Mouse (Mus musculus) T-helper 1 cell (primary cell): ENCODE data around the gene Ak5.

Source experiments
- in situ Hi-C: fragments of 300-600 bp; cut with MboI, MseI; formaldehyde crosslinking; loops from one replicate; pipeline ENCODE4 v1.15.1; 2025; ENCODE audit warnings: high pct_unique_total_duplicates

Ak5 gene

DNA sequence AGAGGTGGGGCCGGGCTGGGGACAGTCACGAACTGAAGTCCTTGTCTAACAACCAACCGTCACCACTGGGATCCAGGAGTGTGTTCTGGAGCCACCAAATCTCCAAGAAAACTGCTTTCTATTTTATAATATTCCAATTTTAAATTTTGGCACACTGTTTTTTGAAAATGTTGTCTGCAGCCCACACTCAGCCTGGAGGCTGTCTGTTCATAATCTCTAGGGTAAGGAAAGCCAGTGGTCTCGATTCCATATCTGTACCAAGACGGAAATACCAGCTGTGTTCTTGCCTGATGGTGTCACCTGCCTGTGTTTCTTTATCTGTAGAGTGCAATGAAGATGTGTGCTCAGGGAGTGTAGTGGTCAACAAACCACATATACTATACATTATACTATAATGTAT lies 23.6 kb downstream of the Ak5 start:
- in situ Hi-C loops = no loop called here

GRCm38 (mm10) chr3:152625061-152625820 lies 42.9 kb downstream of the Ak5 start:
- in situ Hi-C loops = no loop called here

DNA sequence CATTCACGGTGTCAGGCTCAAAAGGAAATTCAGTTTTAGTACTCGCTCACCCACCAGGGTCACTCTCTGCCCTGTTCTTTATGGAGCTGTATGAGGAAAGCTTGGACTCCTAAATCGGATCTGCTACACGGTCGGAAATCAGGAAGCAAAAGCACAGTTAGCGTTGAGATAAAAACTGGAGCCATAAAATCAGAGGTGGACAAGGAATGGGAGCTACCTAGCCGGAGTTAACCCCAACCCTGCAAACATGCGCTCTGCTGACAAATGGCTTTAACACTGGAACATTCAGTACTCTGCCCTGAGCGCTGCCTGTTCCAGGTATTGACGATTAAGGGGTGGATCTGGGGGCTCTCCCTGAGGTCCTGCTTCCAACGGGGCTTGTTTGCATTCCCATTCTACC lies 47.6 kb downstream of the Ak5 start:
- in situ Hi-C loops = no loop called here

DNA sequence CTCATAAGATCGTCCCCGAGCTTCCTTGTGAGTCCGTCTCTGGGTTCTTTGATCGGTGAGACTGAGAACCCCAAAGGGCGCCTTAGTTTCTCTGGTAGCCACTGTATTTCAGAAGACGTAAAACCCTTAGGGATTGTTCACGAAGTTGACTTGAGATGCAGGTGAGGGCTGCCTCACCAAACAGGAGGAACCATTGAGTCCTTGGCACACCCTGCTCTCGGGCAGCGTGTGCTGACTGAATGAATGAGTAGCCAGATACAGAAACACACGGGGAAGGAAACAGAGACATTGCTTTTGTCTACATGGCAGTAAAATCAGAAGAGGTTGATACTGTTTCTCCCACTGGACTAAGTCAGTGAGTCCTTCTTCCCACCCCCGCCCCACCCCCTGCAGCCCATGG lies 48.1 kb downstream of the Ak5 start:
- in situ Hi-C loops = no loop called here

DNA sequence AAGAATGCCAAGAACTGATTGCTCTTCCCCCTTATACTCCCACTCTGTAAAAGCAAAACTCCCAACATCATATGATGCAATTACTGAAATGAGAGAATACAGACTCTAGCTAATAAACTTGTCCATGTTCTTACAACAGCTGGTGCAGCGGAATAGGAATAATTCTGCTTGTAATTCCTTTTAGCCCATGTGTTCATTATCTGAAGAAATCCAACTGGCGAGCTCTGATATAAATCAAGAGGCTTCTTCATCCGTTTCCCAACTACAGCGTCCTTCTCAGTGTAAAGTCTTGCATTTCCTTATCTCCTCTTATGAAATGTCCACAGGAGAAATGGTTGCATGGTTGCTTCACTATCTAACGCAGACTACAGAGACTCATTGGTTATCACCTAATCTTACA lies 59.1 kb downstream of the Ak5 start:
- in situ Hi-C loops = no loop called here

GRCm38 (mm10) chr3:152605849-152606248 lies 62.3 kb downstream of the Ak5 start:
- in situ Hi-C loops = no loop called here

DNA sequence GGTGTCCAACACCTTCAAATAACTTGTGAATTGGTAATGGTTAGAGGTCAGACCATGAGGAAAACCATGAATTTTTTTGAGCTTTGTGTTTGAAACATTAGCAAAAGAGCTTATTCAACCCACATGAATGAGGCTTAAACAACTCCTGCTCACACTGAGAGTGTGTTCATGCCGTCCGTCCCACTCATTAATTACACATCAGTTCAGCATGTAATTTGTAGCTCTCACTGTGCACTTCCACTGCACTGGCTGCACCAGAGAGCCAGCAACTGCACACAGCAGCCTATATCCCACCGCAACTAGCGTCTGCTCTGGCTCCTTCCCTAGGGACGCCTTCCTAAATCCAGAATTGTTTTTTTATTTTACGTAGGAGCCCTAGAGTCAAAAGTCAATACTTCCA lies 68.5 kb downstream of the Ak5 start:
- in situ Hi-C loops = no loop called here

DNA sequence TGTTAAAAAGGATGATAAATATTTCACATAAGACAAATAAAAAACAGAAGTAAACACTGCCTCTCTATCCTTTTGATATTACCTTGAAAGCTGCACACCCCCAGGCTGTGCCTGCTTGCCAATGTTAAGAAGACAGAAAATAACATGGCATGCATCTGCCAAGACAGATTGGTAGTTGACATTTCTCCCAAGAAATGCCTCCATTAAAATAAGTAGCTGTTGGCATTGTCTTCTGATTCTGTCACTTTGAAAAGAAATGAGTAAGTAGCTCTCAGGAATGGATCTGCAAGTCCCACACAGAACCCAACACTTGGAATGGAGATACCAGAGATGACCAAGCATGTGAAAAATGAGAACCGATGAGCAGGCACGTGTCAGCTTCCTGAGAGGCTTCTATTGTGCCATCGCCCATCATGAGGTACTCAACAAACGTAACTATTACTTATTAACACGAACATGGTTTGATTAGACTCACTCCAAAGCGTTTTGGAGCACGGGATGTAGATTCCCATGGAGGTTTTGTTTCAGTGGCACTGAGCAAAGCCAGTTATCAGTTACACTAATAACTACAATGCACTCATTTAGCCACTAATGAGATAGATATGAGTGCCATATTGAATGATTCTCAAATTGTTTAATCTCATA lies 71.6 kb downstream of the Ak5 start:
- in situ Hi-C loops = no loop called here

- in situ Hi-C loops = no loop called here
Measured at GRCm38 (mm10) chr3:152592767-152593425, 75.3 kb downstream of the Ak5 start.

- in situ Hi-C loops = no loop called here
Measured at GRCm38 (mm10) chr3:152590491-152590890, 77.7 kb downstream of the Ak5 start.

GRCm38 (mm10) chr3:152589101-152589500 lies 79.1 kb downstream of the Ak5 start:
- in situ Hi-C loops = loop anchor here (10.0 kb wide), 2 partner anchors 444 to 1784 kb away; no protein-coding TSS in a partner anchor

GRCm38 (mm10) chr3:152587007-152587406 lies 81.2 kb downstream of the Ak5 start:
- in situ Hi-C loops = loop anchor here (10.0 kb wide), 2 partner anchors 442 to 1782 kb away; no protein-coding TSS in a partner anchor

DNA sequence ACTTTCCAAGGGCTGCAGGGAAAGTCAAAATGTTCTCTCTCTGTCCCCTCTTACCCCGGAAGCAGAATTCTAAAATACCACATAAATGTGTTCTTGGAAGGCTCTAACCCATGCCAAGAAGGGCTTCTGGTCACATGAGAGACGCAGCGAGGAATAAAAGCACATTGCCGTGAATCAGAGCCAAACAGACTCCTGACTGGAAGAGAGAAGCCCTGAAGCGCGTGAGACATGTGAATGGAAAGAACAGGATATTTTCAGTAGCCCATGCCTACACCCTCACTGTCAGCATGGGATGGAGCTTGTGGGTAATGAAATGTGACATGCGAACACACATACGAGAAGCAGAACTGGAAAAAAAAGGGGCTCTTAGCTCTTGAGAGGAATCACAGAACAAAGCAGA lies 82.0 kb downstream of the Ak5 start:
- in situ Hi-C loops = loop anchor here (10.0 kb wide), 2 partner anchors 441 to 1781 kb away; no protein-coding TSS in a partner anchor

GRCm38 (mm10) chr3:152585581-152585980 lies 82.6 kb downstream of the Ak5 start:
- in situ Hi-C loops = loop anchor here (10.0 kb wide), 2 partner anchors 441 to 1781 kb away; no protein-coding TSS in a partner anchor

- in situ Hi-C loops = loop anchor here (10.0 kb wide), 2 partner anchors 438 to 1778 kb away; no protein-coding TSS in a partner anchor
Measured at GRCm38 (mm10) chr3:152583033-152583432, 85.1 kb downstream of the Ak5 start.

GRCm38 (mm10) chr3:152581853-152582252 lies 86.3 kb downstream of the Ak5 start:
- in situ Hi-C loops = loop anchor here (10.0 kb wide), 2 partner anchors 437 to 1777 kb away; no protein-coding TSS in a partner anchor

DNA sequence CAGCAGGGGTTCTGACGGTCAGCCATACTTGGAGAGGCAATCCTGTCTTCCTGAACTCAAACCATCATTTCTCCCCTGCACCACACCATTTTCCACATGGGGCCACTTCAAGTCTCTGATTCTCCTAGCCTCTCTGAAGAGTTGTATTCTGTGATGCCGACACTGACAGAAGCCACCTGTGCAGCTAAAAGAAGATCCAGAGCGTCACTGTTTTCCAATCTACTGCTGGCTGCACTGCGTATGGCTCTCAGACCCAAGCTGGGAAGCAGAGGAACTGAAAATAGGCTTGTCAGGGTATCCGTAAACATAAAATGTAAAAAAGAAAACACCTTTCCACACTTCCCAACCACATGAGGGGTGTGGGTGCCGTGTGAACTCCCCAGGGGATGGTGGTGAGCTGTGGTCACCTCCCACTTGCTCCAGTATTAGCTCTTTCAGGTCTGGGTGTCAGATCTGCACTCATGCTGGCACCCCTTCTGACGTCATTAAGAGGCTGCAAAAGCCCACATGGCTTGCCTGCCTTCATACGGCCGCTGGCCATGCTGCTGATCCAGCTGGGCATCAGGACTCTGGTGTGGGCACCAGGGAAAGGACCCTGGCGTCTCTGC lies 88.1 kb downstream of the Ak5 start:
- in situ Hi-C loops = loop anchor here (10.0 kb wide), 2 partner anchors 435 to 1775 kb away; no protein-coding TSS in a partner anchor

- in situ Hi-C loops = no loop called here
Measured at GRCm38 (mm10) chr3:152578282-152579228, 89.6 kb downstream of the Ak5 start.

GRCm38 (mm10) chr3:152577763-152578162 lies 90.4 kb downstream of the Ak5 start:
- in situ Hi-C loops = no loop called here

GRCm38 (mm10) chr3:152577273-152577672 lies 90.9 kb downstream of the Ak5 start:
- in situ Hi-C loops = no loop called here

- in situ Hi-C loops = no loop called here
Measured at GRCm38 (mm10) chr3:152569242-152569605, 98.9 kb downstream of the Ak5 start.
